Mouse (Mus musculus) liver, postnatal 0 days (tissue): Measurements from ENCODE around the gene Taok3. TPM values are rescaled to one million over a fixed set of nuclear protein-coding genes. Genes with fewer than 3 reads are reported as not detected.

Source experiments
- ATAC-seq: fragments of 200-750 bp; cut with Nextera tagmentation; 2 replicates; pipeline ENCODE4 v1.8.0; 2017; ENCODE audit warnings: mild to moderate bottlenecking, moderate library complexity
- DNase-seq: peaks from one replicate; pipeline ENCODE4 v3.0.0-alpha.2; 2016
- H3K27ac ChIP-seq: fragments of 300-500 bp; sonication (generic); 2 replicates; pipeline ENCODE4 v1.5.1; 2014; ENCODE audit warnings: antibody characterized with exemption, moderate library complexity, mild to moderate bottlenecking, low read depth
- H3K27me3 ChIP-seq: fragments of 300-500 bp; sonication (generic); 2 replicates; pipeline ENCODE4 v1.6.1; 2014; ENCODE audit warnings: low read length, control low read depth, mixed read lengths; ENCODE audit not compliant: insufficient read depth
- H3K36me3 ChIP-seq: fragments of 300-500 bp; sonication (generic); replicated peaks from 2 replicates; pipeline ENCODE4 v1.6.1; 2014; ENCODE audit warnings: mild to moderate bottlenecking, control low read depth, low read length, moderate library complexity, mixed read lengths; ENCODE audit not compliant: insufficient read depth
- H3K4me1 ChIP-seq: fragments of 300-500 bp; sonication (generic); 2 replicates; pipeline ENCODE4 v1.6.1; 2014; ENCODE audit warnings: antibody characterized with exemption, mild to moderate bottlenecking, control low read depth; ENCODE audit not compliant: insufficient read depth
- H3K4me2 ChIP-seq: fragments of 300-500 bp; sonication (generic); 2 replicates; pipeline ENCODE4 v1.6.1; 2014; ENCODE audit warnings: low read depth, mild to moderate bottlenecking, low read length, moderate library complexity, mixed read lengths
- H3K4me3 ChIP-seq: fragments of 300-500 bp; sonication (generic); 2 replicates; pipeline ENCODE4 v1.5.1; 2014; ENCODE audit warnings: low read depth, low read length
- H3K9ac ChIP-seq: fragments of 300-500 bp; sonication (generic); replicated peaks from 2 replicates; pipeline ENCODE4 v1.6.1; 2014; ENCODE audit warnings: mild to moderate bottlenecking, moderate library complexity
- H3K9me3 ChIP-seq: fragments of 300-500 bp; sonication (generic); 2 replicates; pipeline ENCODE4 v1.6.1; 2016; ENCODE audit warnings: mild to moderate bottlenecking, control low read depth, low read length, mixed read lengths
- CTCF ChIP-seq: sonication (generic); IDR thresholded peaks from 2 replicates; pipeline ENCODE4 v1.5.1; 2016; ENCODE audit warnings: antibody characterized with exemption, low read depth
- EP300 ChIP-seq: IDR thresholded peaks from 2 replicates; pipeline ENCODE4 v1.6.1; 2016; ENCODE audit warnings: antibody characterized with exemption, low read depth, mild to moderate bottlenecking
- WGBS: fragments of 180-500 bp; shearing (Covaris S2); extraction: QIAGEN DNeasy Blood & Tissue Kit; methylation state at CpG from one replicate; pipeline ENCODE4 v1.1.7; 2014; ENCODE audit not compliant: insufficient replicate concordance; 5-methylcytosine and 5-hydroxymethylcytosine counted together
- polyA plus RNA-seq: library from polyadenylated mRNA; unstranded; fragments of >200 nt; fragmentation: Nextera tagmentation; extraction: Ambion mirVana; gene quantifications from 2 replicates; pipeline ENCODE4 v1.2.1, GENCODE M21; 2015

Gene Taok3
- polyA plus RNA-seq, 1 experiment from 2014 or later: 41.9 TPM

GRCm38 (mm10) chr5:117240321-117240731 is 120.4 kb downstream of the Taok3 start:
- TF ChIP-seq EP300: no peak
- Histone ChIP-seq H3K4me3 (no peak overlapping the region), H3K9ac (no peak overlapping the region), H3K27ac (no peak overlapping the region), H3K27me3 (no peaks in the 10 kb centered on the region), H3K4me1 (no peaks in the 10 kb centered on the region), H3K36me3 (peaks cover 46% of the 10 kb centered on the region), H3K9me3 (no peaks in the 10 kb centered on the region), H3K4me2 (0 out of 2 replicates have a peak overlapping the region, but pooled peaks have one; percentile 15)
- no peak for ATAC-seq
- DNase-seq: no peak
- WGBS: 70% methylated on average over 12 of the region's 12 CpGs

GRCm38 (mm10) chr5:117240761-117241322 is 120.9 kb downstream of the Taok3 start:
- TF ChIP-seq EP300: no peak
- TF ChIP-seq CTCF: no peak
- Histone ChIP-seq H3K36me3 (peaks cover 42% of the 10 kb centered on the region), H3K4me3 (no peak overlapping the region), H3K4me1 (no peaks in the 10 kb centered on the region), H3K4me2 (0 out of 2 replicates have a peak overlapping the region, but pooled peaks have one; percentile 15), H3K27me3 (no peaks in the 10 kb centered on the region), H3K9ac (no peak overlapping the region), H3K27ac (no peak overlapping the region), H3K9me3 (no peaks in the 10 kb centered on the region)
- ATAC-seq (no peak), DNase-seq (no peak)
- 71% methylated on average over 32 of the region's 32 CpGs for WGBS

- TF ChIP-seq CTCF (no peak), EP300 (no peak)
- Histone ChIP-seq H3K27ac (no peak overlapping the region), H3K4me3 (no peak overlapping the region), H3K4me2 (no peak overlapping the region), H3K36me3 (peaks cover 38% of the 10 kb centered on the region), H3K27me3 (no peaks in the 10 kb centered on the region), H3K9me3 (no peaks in the 10 kb centered on the region), H3K9ac (no peak overlapping the region), H3K4me1 (no peaks in the 10 kb centered on the region)
- 90% methylated on average over 16 of the region's 16 CpGs for WGBS
- no peak for ATAC-seq
- DNase-seq: no peak
Observed at GRCm38 (mm10) chr5:117241935-117242531, 122.1 kb downstream of the Taok3 start.

GRCm38 (mm10) chr5:117242671-117243478 is 122.9 kb downstream of the Taok3 start:
- WGBS: 88% methylated on average over 22 of the region's 22 CpGs
- Histone ChIP-seq H3K27me3 (no peaks in the 10 kb centered on the region), H3K36me3 (peaks cover 38% of the 10 kb centered on the region), H3K4me2 (no peak overlapping the region), H3K4me1 (no peaks in the 10 kb centered on the region), H3K9ac (no peak overlapping the region), H3K27ac (no peak overlapping the region), H3K4me3 (no peak overlapping the region), H3K9me3 (no peaks in the 10 kb centered on the region)
- ATAC-seq (no peak), DNase-seq (no peak)
- no peak for TF ChIP-seq EP300
- no peak for TF ChIP-seq CTCF

GRCm38 (mm10) chr5:117245170-117245569 is 125.2 kb downstream of the Taok3 start:
- peak; percentile 31; the same call in 1 of the 2 replicates for TF ChIP-seq EP300
- TF ChIP-seq CTCF: no peak
- Histone ChIP-seq H3K36me3 (peaks cover 43% of the 10 kb centered on the region), H3K4me3 (no peak overlapping the region), H3K4me2 (no peak overlapping the region), H3K27ac (no peak overlapping the region), H3K9ac (no peak overlapping the region), H3K9me3 (no peaks in the 10 kb centered on the region), H3K27me3 (no peaks in the 10 kb centered on the region), H3K4me1 (no peaks in the 10 kb centered on the region)
- DNase-seq: peak; percentile 44
- ATAC-seq: peak; percentile 82
- 77% methylated on average over 8 of the region's 8 CpGs for whole genome bisulfite sequencing

- DNase-seq: no peak
- peaks cover 41% of the 10 kb centered on the region for H3K36me3 ChIP-seq
- H3K9me3 ChIP-seq: no peaks in the 10 kb centered on the region
- no peak overlapping the region for H3K27ac ChIP-seq
- H3K27me3 ChIP-seq: no peaks in the 10 kb centered on the region
- no peak overlapping the region for H3K4me3 ChIP-seq
- ATAC-seq: no peak
- H3K4me1 ChIP-seq: no peaks in the 10 kb centered on the region
- TF ChIP-seq CTCF (no peak), EP300 (no peak)
- no peak overlapping the region for H3K9ac ChIP-seq
- WGBS: 65% methylated on average over 10 of the region's 10 CpGs
- no peak overlapping the region for H3K4me2 ChIP-seq
Observed at GRCm38 (mm10) chr5:117248351-117248750, 128.4 kb downstream of the Taok3 start.
